Mouse (Mus musculus) adrenal gland, postnatal 0 days (tissue): Measurements from ENCODE around the gene Trabd. TPM values are rescaled to one million over a fixed set of nuclear protein-coding genes. Genes with fewer than 3 reads are reported as not detected.

Experiments used
- polyA plus RNA-seq: library from polyadenylated mRNA; unstranded; fragments of >200 nt; fragmentation: Nextera tagmentation; extraction: Ambion mirVana; gene quantifications from 2 replicates; pipeline ENCODE4 v1.2.1, GENCODE M21; 2015

The Trabd gene
- 30.3 and 35.1 TPM in 2 replicates for polyA plus RNA-seq

DNA sequence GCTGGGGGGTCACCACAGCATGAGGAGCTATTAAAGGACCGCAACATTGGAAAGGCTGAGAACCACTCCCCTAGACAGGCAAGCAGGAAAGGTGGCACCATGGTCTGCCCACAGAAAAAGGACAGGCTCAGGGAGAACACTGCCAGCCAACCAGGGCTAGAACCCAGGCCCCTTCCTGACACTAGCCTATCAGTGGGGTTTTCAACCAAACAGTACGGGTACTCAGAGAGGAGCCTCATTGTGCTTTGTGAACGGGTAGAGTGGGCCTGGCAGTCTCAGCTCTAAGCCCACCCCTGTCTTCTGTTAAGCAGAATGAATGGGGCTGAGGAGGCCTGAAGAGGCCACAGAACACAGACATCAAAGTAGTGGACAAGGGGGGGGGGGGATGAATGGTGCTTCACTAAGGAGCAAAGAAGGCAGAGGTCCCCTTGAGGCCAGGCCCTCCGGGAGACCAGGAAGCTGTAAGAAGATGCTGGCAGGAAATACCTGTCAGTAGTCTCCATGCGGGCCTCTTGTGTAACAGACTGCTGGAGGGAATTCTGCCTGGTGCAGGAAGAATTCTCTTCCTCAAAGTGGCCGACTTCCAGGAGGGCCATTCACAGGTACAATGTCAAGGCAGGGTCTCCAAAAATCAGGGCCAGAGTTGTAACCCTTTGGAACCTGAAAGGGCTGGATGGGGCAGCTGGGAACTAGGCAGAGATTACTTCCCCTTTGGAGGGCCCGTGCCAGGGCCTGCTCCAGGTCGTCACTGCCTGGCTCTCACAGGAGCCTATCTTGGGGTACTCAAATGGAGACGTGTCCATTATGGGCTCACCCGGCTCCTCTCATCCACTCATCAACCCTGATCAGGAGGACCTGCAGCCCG, at the start of gene Trabd:
Gene Trabd, plus strand, starts transcription at position 512 of the 865 bp plus-strand sequence.

DNA sequence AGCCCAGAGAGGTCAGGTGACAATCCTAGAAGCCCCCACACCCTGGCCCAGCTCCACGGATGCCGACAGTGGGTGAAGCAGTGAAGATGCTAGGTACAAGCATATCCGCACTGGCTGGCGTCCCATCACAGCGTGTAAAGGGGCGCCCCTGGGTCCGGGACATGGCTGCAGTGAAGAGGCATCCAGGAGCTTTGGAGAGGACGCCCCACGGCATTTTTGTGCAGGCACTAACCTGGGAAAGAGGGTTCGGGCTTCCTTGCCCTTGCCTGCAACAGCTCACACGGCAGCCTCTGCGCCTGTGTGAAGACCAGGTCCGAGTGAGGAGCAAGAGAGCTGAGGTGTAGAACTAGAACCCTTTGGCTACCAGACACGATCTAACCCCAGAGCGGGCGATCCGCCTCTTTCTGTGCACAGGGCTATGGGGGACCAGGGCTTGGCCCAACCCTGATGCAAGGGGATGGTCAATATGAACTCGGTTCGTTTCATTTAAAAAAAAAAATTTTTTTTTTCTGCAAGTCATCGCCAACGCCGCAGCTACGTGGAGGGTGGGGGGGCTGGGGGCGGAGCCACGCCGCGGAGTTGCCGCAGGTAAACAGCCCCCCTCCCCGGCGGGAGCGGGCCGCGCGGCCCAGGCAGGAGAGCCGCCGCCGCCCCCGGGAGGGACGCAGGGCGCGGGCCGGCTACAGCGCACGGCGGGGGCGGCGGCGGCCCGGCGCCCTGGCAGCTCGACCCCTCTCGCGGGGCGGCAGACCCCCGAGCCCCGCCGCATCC, 15.6 kb upstream of the Trabd start, which contains the start of gene Panx2:
Gene Panx2, plus strand, starts transcription at position 574 of the 771 bp plus-strand sequence.

GRCm38 (mm10) chr15:89088607-89089247, 13.8 kb downstream of the Trabd start, which contains the start of gene Selenoo:
Gene Selenoo (plus strand): TSS chr15:89089084.

GRCm38 (mm10) chr15:89122649-89123366, 47.9 kb downstream of the Trabd start, which contains the start of gene Tubgcp6:
Gene Tubgcp6 (minus strand): TSS chr15:89123112.

DNA sequence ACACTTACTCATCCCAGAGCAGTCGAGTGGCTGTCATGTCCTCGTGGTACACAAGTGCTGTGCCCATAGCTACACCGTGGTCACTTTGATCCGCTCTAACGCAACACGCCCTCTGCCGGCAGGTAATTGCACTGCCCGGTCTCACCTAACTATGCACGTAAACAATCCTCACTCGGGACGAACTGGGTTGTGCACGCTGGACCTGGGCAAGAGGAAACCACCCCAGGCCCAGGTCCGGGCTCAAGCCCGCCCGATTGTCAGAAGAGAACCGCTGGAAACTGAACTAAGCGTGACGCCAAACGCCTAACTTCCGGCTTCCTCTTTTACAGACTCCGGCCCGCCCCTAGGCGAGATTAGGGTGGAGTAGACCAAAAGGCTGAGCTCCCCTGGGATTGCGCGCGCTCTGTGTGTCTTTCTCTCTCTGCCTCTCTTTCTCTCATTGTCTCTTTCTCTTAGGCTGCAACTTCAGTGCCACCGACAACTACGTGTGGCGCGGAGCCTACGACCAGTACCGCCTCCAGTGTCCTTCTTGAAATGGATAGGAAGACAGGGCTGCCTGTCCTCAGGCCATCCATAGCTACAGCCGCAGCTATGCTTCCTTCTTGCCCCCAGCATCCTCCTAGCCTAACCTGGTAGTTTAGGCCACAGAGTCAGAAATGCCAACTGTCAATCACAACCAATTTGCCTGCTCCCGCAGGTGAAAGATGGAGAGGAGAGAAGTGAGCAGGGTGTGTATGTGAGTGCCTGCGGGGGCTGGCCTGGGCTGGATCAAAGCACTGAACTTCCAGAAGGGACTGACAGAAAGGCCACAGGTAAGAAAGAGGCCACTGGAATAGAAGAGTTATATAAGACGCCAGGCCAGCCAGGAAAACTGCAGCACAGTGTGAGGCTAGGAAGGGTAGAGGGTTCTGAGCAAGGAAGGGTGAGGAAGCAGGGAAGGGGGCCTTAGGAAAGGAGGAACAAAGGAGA, 53.7 kb downstream of the Trabd start, which contains the start of gene Hdac10:
Gene Hdac10, minus strand, starts transcription at position 319 of the 969 bp plus-strand sequence.

Other genes starting within 250 kb of the Trabd start
- 40.0 and 40.8 TPM in 2 replicates for gene Pim3, start 212.9 kb upstream of the Trabd start, polyA plus RNA-seq
- gene Ttll8, start 120.7 kb upstream of the Trabd start, polyA plus RNA-seq = not detected in 2 replicates
- gene Mlc1, start 96.1 kb upstream of the Trabd start, polyA plus RNA-seq = 0.17 TPM in 1 of 2 replicates, not detected in the other
- gene Mov10l1, start 92.2 kb upstream of the Trabd start, polyA plus RNA-seq = 1.0 TPM in 1 of 2 replicates, not detected in the other
- 0.59 and 0.96 TPM in 2 replicates for gene Panx2, start 15.4 kb upstream of the Trabd start, polyA plus RNA-seq
- 18.2 and 26.4 TPM in 2 replicates for gene Selenoo, start 14.0 kb downstream of the Trabd start, polyA plus RNA-seq
- 4.6 and 5.7 TPM in 2 replicates for gene Tubgcp6, start 48.0 kb downstream of the Trabd start, polyA plus RNA-seq
- 12.6 and 15.6 TPM in 2 replicates for gene Hdac10, start 53.6 kb downstream of the Trabd start, polyA plus RNA-seq
- 6.6 and 7.4 TPM in 2 replicates for gene Mapk12, start 65.6 kb downstream of the Trabd start, polyA plus RNA-seq
- gene Mapk11, start 74.5 kb downstream of the Trabd start, polyA plus RNA-seq = 6.2 and 8.2 TPM in 2 replicates
- 70.4 and 71.3 TPM in 2 replicates for gene Plxnb2, start 105.7 kb downstream of the Trabd start, polyA plus RNA-seq
- gene Dennd6b, start 121.4 kb downstream of the Trabd start, polyA plus RNA-seq = 6.5 and 8.6 TPM in 2 replicates
- gene Ppp6r2, start 136.4 kb downstream of the Trabd start, polyA plus RNA-seq = 22.2 and 28.0 TPM in 2 replicates
- 27.9 and 28.9 TPM in 2 replicates for gene Sbf1, start 240.2 kb downstream of the Trabd start, polyA plus RNA-seq
- gene Adm2, start 247.6 kb downstream of the Trabd start, polyA plus RNA-seq = not detected in 2 replicates